Mouse (Mus musculus) hindbrain, embryonic 16.5 days (tissue): ENCODE measurements at regions not wholly inside any gene's neighbourhood (a gene's known extent, or its start where the extent isn't known, plus 50 kb on each side); places are given as distances from the start of the nearest gene placed in this dataset.

Experiments used
- ATAC-seq: fragments of 200-750 bp; cut with Nextera tagmentation; 2 replicates; pipeline ENCODE4 v1.8.0; 2017; ENCODE audit warnings: moderate TSS enrichment, moderate library complexity
- H3K27ac ChIP-seq: fragments of 300-500 bp; sonication (generic); 2 replicates; pipeline ENCODE4 v1.5.1; 2014; ENCODE audit warnings: low read depth, mild to moderate bottlenecking, control low read depth, low read length, moderate library complexity
- H3K27me3 ChIP-seq: fragments of 300-500 bp; sonication (generic); replicated peaks from 2 replicates; pipeline ENCODE4 v1.6.1; 2014; ENCODE audit warnings: low read length; ENCODE audit not compliant: control insufficient read depth, insufficient read depth
- H3K36me3 ChIP-seq: fragments of 300-500 bp; sonication (generic); 2 replicates; pipeline ENCODE4 v1.6.1; 2014; ENCODE audit warnings: mild to moderate bottlenecking, low read length, moderate library complexity, mixed read lengths; ENCODE audit not compliant: control insufficient read depth, insufficient read depth
- H3K4me1 ChIP-seq: fragments of 300-500 bp; sonication (generic); 2 replicates; pipeline ENCODE4 v1.6.1; 2014; ENCODE audit warnings: low read depth, low read length; ENCODE audit not compliant: control insufficient read depth, insufficient read depth
- H3K4me2 ChIP-seq: fragments of 300-500 bp; sonication (generic); 2 replicates; pipeline ENCODE4 v1.6.1; 2014; ENCODE audit warnings: mild to moderate bottlenecking, low read length, control low read depth, moderate library complexity
- H3K4me3 ChIP-seq: fragments of 300-500 bp; sonication (generic); 2 replicates; pipeline ENCODE4 v1.5.1; 2014; ENCODE audit warnings: mild to moderate bottlenecking, low read length, control low read depth, moderate library complexity
- H3K9ac ChIP-seq: fragments of 300-500 bp; sonication (generic); 2 replicates; pipeline ENCODE4 v1.6.1; 2014; ENCODE audit warnings: low read depth, mild to moderate bottlenecking, control low read depth, low read length, moderate library complexity
- H3K9me3 ChIP-seq: fragments of 300-500 bp; sonication (generic); 2 replicates; pipeline ENCODE4 v1.6.1; 2014; ENCODE audit warnings: mild to moderate bottlenecking, low read length, moderate library complexity; ENCODE audit not compliant: control insufficient read depth
- WGBS: fragments of 180-500 bp; shearing (Covaris S2); extraction: QIAGEN DNeasy Blood & Tissue Kit; methylation state at CpG from one replicate; pipeline ENCODE4 v1.1.7; 2014; 5-methylcytosine and 5-hydroxymethylcytosine counted together

DNA sequence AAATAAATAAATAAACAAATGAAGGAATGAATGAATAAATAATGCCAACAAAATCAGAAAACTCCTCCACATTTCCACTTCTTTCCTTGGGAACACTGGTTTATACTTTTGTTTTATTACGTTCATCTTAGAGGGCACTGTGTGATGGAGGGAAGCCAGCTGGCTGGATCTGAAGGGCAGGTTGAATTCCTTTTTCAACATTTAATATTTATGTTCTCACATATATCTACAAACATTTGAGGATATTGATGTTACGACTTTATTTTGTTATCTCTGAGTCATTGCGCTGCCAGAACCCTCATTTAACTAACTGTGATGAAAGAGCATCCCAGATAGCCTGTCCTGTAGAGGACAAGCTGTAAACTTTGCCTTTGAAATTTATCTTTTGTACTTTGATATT lies 273.3 kb downstream of the Phf14 start:
- Histone ChIP-seq H3K9me3 (no peaks in the 10 kb centered on the region), H3K9ac (no peak overlapping the region), H3K4me3 (no peak overlapping the region), H3K27me3 (no peaks in the 10 kb centered on the region), H3K36me3 (no peaks in the 10 kb centered on the region), H3K4me1 (no peaks in the 10 kb centered on the region), H3K27ac (no peak overlapping the region), H3K4me2 (no peak overlapping the region)
- WGBS = 94% methylated on average over 3 of the region's 3 CpGs
- ATAC-seq = no peak

DNA sequence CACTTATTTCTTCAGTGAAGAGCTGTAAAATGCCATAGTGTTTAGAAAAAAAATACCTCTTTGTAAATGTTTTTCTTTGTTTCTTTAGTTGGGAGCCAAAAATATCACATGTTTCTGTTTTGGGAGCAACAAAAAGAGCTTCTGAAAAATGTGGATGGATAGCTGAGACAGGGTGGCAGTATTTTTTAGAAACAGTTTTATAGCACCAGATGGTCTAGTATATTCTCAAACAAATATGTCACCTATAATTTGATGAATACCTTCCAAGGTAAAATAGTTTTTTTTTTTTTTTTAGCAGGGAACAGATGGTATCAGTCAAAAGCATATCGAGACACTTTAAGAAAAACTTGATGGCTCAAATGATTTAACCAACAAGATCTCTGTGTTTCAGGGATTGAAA lies 302.6 kb downstream of the Phf14 start:
- Histone ChIP-seq H3K9ac (no peak overlapping the region), H3K27ac (no peak overlapping the region), H3K4me3 (no peak overlapping the region), H3K27me3 (no peaks in the 10 kb centered on the region), H3K9me3 (no peaks in the 10 kb centered on the region), H3K4me2 (no peak overlapping the region), H3K36me3 (no peaks in the 10 kb centered on the region), H3K4me1 (no peaks in the 10 kb centered on the region)
- no peak for ATAC-seq
- 67% methylated on average over 1 of the region's 1 CpGs for WGBS

DNA sequence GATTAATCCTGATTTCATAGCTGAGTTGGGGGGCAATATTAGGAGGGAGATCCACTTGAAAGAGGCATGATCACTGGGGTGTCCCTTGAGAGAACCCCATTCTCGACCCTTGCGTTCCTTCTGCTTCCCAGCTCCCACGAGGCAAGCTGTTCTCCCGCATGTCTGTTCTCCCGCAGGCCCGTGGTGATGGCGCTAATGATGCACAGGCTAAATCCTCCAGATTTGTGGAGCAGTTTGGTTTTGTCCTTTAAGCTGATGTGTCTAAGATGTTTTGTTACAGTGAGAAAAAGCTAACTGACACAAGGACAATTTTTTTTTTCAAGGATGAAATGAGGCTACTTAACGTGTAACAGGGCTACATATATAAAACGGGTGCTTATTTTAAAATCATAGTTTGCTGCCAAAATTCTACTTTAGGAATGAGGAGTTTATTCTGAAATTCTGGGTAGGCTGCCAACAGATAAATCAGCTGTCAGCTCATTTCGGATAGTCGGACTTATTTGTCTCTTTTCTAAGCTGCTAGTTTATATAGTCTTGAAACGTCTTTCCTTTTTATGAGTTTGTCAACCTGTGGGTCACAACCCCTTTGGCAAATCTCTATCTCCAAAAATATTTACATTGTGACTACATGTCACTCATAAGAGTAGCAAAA lies 307.0 kb downstream of the Phf14 start:
- Histone ChIP-seq H3K4me1 (no peaks in the 10 kb centered on the region), H3K27ac (no peak overlapping the region), H3K36me3 (no peaks in the 10 kb centered on the region), H3K4me3 (no peak overlapping the region), H3K4me2 (no peak overlapping the region), H3K27me3 (no peaks in the 10 kb centered on the region), H3K9me3 (no peaks in the 10 kb centered on the region), H3K9ac (no peak overlapping the region)
- WGBS = 90% methylated on average over 12 of the region's 12 CpGs
- no peak for ATAC-seq

DNA sequence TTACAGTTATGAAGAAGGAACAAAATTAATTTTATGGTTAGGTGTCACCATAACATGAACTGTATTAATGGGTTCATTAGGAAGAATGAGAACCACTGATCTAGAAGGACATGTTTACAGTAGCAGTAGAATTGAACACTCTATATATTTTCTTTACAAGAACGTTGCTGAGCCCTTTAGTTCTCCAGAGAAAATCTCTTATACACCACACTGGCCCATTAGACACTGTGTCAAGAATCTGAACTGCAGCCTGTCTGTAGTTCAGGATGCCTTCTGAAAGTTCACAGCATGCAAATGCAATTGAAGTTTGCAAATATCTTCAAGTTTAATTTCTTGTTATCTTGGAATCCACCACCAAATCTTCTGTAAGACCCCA lies 307.6 kb downstream of the Phf14 start:
- WGBS = 83% methylated on average over 1 of the region's 1 CpGs
- Histone ChIP-seq H3K9ac (no peak overlapping the region), H3K27ac (no peak overlapping the region), H3K4me3 (no peak overlapping the region), H3K4me1 (no peaks in the 10 kb centered on the region), H3K36me3 (no peaks in the 10 kb centered on the region), H3K9me3 (no peaks in the 10 kb centered on the region), H3K27me3 (no peaks in the 10 kb centered on the region), H3K4me2 (no peak overlapping the region)
- ATAC-seq = no peak

DNA sequence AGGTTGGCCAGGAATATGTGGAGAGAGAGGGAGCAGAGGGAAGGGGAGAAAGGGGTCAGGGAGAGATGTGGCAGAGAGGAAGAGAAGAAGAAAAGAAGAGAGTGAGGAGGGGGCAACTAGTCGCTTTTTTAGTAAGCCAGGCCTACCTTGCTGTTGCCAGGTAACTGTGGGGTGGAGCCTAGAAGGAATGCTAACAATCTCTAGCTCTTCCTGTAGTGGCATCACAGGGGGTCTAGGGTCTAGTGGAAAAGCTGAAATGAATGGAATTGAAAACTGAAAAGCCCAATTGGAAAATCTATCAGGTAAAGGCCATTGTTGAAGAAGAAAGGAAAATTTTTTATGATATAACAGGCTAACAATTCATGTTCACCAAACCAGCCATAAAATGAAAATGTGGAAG lies 336.5 kb downstream of the Phf14 start:
- no peak overlapping the region for H3K27ac ChIP-seq
- no peak overlapping the region for H3K4me2 ChIP-seq
- no peak overlapping the region for H3K9ac ChIP-seq
- WGBS = 42% methylated on average over 1 of the region's 1 CpGs
- no peak overlapping the region for H3K4me3 ChIP-seq
- no peak for ATAC-seq
- no peaks in the 10 kb centered on the region for H3K36me3 ChIP-seq
- no peaks in the 10 kb centered on the region for H3K27me3 ChIP-seq
- no peaks in the 10 kb centered on the region for H3K4me1 ChIP-seq
- no peaks in the 10 kb centered on the region for H3K9me3 ChIP-seq

DNA sequence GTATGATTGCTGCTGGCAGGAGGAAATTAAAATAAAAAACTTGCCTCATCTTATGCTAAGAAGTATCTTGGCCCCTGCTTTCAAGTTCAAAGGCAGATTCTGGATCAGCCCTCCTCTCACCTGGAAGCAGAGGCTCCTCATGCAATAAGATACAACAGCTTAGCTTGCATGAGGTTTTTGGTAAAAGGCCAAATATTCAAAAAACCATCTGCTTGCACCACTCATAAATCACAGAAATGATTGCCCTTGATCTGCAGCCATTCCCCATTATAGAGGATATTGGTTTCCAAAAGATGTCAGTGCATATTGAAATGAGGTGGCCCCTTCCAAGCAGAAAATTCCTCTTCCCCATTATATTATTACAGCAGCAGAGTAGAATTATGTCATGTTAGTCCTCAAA lies 340.4 kb downstream of the Phf14 start:
- Histone ChIP-seq H3K27me3 (no peaks in the 10 kb centered on the region), H3K4me1 (no peaks in the 10 kb centered on the region), H3K4me3 (no peak overlapping the region), H3K9ac (no peak overlapping the region), H3K9me3 (no peaks in the 10 kb centered on the region), H3K27ac (no peak overlapping the region), H3K4me2 (no peak overlapping the region), H3K36me3 (no peaks in the 10 kb centered on the region)
- no peak; the same call in 1 of the 2 replicates for ATAC-seq

DNA sequence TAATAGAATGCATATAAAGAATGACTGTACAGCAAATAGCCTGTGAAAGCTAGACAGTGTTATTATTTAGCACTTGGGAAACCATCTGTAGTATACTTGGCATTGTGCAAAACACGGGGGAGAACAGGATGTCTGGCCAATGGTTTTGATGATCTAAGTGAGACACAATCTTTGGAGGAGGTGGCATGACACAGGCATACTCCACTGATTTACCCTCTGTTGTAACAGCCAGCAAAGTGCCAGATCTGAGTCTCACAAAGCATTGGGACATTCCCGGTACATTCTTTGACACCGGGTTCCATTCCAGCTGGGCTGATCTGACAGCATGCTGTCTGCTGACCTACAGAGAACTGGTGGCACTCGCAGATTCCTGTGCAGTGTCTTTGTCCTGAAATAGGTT lies 341.0 kb downstream of the Phf14 start:
- Histone ChIP-seq H3K4me2 (no peak overlapping the region), H3K36me3 (no peaks in the 10 kb centered on the region), H3K4me3 (no peak overlapping the region), H3K4me1 (no peaks in the 10 kb centered on the region), H3K9ac (no peak overlapping the region), H3K27me3 (no peaks in the 10 kb centered on the region), H3K27ac (no peak overlapping the region), H3K9me3 (no peaks in the 10 kb centered on the region)
- ATAC-seq = no peak
- 82% methylated on average over 4 of the region's 4 CpGs for WGBS

DNA sequence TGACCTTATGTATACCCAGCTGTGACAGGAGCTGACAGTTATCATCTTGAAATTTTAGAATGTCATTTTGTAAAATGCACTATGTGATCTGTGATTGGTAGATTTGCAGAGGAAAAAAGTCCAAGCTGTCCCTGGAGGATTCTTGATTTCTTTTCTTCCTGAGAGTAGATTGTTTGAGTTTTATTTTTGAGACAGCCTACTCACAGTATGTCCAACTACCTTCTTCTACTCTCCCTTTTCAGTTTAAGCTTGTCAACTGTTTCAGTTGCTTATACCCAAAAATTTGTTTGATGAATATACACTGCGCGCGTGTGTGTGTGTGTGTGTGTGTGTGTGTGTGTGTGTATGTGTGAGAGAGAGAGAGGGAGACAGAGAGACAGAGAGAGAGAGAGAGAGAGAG lies 346.9 kb downstream of the Phf14 start:
- H3K4me2 ChIP-seq = no peak overlapping the region
- H3K9me3 ChIP-seq = no peaks in the 10 kb centered on the region
- no peak overlapping the region for H3K27ac ChIP-seq
- no peak overlapping the region for H3K4me3 ChIP-seq
- H3K27me3 ChIP-seq = no peaks in the 10 kb centered on the region
- no peak for ATAC-seq
- WGBS = 99% methylated on average over 3 of the region's 3 CpGs
- no peak overlapping the region for H3K9ac ChIP-seq
- no peaks in the 10 kb centered on the region; the same call in 1 of the 2 replicates for H3K4me1 ChIP-seq
- no peaks in the 10 kb centered on the region for H3K36me3 ChIP-seq

DNA sequence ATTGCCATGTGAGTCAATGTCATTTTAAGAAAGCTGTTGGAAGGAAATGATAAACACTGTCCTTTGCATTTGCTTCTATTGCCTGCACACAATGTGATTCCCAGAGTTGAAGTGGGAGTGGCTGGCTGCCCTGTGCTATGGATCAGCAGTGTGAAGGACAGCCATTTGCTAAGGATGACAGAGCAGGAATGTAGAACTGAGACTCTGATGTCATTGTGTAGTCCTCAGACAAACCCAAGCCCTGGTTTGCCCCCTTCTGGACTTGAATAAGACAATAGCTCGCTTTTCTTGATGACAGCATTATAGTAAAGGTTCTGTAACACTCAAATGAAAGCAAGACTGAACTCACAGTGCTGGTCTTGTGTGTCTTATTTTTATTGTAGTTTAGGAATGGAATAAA lies 347.8 kb downstream of the Phf14 start:
- no peak overlapping the region for H3K27ac ChIP-seq
- no peaks in the 10 kb centered on the region for H3K27me3 ChIP-seq
- no peaks in the 10 kb centered on the region for H3K36me3 ChIP-seq
- H3K4me1 ChIP-seq = no peaks in the 10 kb centered on the region; the same call in 1 of the 2 replicates
- no peak overlapping the region for H3K4me3 ChIP-seq
- WGBS = 44% methylated on average over 1 of the region's 1 CpGs
- H3K9me3 ChIP-seq = no peaks in the 10 kb centered on the region
- no peak overlapping the region for H3K9ac ChIP-seq
- H3K4me2 ChIP-seq = no peak overlapping the region
- no peak for ATAC-seq

DNA sequence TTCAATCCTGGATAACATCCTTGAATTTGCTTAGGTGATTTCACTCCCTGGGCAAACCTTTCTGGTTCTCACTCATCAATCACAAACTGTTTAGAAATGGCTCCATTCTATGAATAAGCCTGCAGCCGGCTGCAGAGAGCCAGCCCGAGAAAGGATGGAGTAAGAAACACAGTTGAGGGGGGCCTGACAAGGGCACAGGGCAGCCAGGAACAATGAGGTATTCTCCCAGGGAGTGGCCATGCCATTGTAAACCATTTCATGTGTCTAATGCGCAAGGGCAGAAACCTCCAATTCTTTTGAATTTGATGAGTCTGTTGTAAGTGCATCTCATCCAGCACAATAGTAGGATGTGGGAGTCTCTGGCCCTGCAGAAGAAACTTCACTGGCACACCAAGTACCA lies 350.7 kb downstream of the Phf14 start:
- Histone ChIP-seq H3K27ac (no peak overlapping the region), H3K36me3 (no peaks in the 10 kb centered on the region), H3K4me3 (no peak overlapping the region), H3K9ac (no peak overlapping the region), H3K4me2 (no peak overlapping the region), H3K27me3 (no peaks in the 10 kb centered on the region), H3K4me1 (no peaks in the 10 kb centered on the region; the same call in 1 of the 2 replicates), H3K9me3 (no peaks in the 10 kb centered on the region)
- ATAC-seq = no peak
- 32% methylated on average over 3 of the region's 3 CpGs for WGBS
